Mouse (Mus musculus) embryonic facial prominence, embryonic 15.5 days (tissue): ENCODE results near the gene Tspan32. TPM values are rescaled to one million over a fixed set of nuclear protein-coding genes. Genes with fewer than 3 reads are reported as not detected.

Experiments used
- ATAC-seq: fragments of 200-750 bp; cut with Nextera tagmentation; 2 replicates; pipeline ENCODE4 v1.8.0; 2017; ENCODE audit warnings: low read depth, moderate TSS enrichment; ENCODE audit not compliant: insufficient number of reproducible peaks, low FRiP score, low TSS enrichment
- H3K27ac ChIP-seq: fragments of 300-500 bp; sonication (generic); replicated peaks from 2 replicates; pipeline ENCODE4 v1.5.1; 2015; ENCODE audit warnings: mild to moderate bottlenecking, inconsistent platforms
- H3K27me3 ChIP-seq: fragments of 300-500 bp; sonication (generic); 2 replicates; pipeline ENCODE4 v1.6.1; 2015; ENCODE audit warnings: inconsistent platforms
- H3K36me3 ChIP-seq: fragments of 300-500 bp; sonication (generic); 2 replicates; pipeline ENCODE4 v1.6.1; 2015; ENCODE audit warnings: mild to moderate bottlenecking, inconsistent platforms
- H3K4me1 ChIP-seq: fragments of 300-500 bp; sonication (generic); 2 replicates; pipeline ENCODE4 v1.6.1; 2015; ENCODE audit warnings: inconsistent platforms
- H3K4me2 ChIP-seq: fragments of 300-500 bp; sonication (generic); replicated peaks from 2 replicates; pipeline ENCODE4 v1.6.1; 2015; ENCODE audit warnings: mild to moderate bottlenecking, inconsistent platforms
- H3K4me3 ChIP-seq: fragments of 300-500 bp; sonication (generic); replicated peaks from 2 replicates; pipeline ENCODE4 v1.5.1; 2015; ENCODE audit warnings: mild to moderate bottlenecking, inconsistent platforms
- H3K9ac ChIP-seq: fragments of 300-500 bp; sonication (generic); 2 replicates; pipeline ENCODE4 v1.6.1; 2015; ENCODE audit warnings: inconsistent platforms
- H3K9me3 ChIP-seq: fragments of 300-500 bp; sonication (generic); replicated peaks from 2 replicates; pipeline ENCODE4 v1.6.1; 2016; ENCODE audit warnings: inconsistent platforms
- WGBS: fragments of 180-500 bp; shearing (Covaris S2); methylation state at CpG from one replicate; pipeline ENCODE4 v1.1.7; 2015; 5-methylcytosine and 5-hydroxymethylcytosine counted together
- polyA plus RNA-seq: library from polyadenylated mRNA; unstranded; fragments of >200 nt; fragmentation: Nextera tagmentation; extraction: Ambion mirVana; gene quantifications from 2 replicates; pipeline ENCODE4 v1.2.1, GENCODE M21; 2015

Tspan32 gene
- polyA plus RNA-seq, 1 experiment from 2014 or later = 4.9 TPM

DNA sequence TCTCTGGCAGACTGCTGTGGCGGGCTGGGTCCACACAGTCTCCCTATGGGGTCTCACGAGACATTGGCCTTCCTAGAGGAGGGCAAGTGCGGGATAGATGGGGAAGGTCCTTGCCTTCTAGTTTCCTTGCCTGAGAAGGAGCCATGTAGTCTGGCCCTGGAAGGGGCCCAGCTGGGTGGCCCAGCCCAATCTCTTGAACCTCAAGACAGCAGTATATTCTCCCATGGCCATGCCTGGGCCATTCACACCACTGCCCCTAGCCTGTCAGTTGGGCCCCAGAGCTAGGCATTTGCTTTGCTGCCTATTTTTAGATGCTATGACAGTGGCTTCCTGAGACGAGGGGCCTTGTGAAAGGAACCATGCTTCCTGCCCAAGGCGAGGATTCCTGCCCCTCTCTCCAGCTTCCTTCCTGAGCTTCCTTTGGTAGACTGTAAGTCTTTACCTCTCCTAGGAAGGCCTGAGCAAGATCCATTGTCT lies 53.4 kb downstream of the Tspan32 start:
- H3K4me1 ChIP-seq = peaks cover 66% of the 10 kb centered on the region
- H3K4me2 ChIP-seq = peak overlapping the region; percentile 17; the same call in 1 of the 2 replicates

DNA sequence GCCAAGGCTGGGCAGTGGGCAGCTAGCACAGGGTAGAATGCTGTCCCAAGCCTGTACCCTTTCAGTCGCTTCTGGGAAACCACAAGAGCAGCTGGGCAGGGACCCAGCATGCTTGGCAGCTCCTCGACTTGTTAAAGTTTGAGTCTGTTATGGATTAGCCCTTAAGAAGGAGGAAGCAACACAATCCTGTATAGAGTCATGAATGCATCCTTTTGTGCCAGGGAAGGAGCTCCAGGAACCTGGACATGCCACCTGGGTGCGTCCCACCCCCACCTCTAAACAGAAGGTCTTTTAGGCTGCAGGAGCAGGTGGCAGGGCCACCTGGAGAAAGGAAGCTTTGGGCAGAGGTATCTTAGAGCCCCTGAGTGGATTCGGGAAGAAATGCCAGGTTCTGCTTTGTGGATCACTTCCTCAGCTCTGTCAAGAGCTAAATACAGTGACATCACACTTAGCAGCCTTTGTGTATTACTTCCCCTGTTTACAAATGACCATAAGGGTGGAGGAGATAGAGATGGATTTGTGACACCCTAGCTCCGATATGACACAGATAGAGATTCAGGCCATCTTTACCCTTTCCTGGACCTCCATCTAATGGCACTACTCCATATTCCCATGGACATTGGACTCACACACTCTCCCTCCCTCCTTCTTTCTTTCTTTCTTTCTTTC lies 54.5 kb downstream of the Tspan32 start:
- H3K4me2 ChIP-seq = no peak overlapping the region
- peak overlapping the region; percentile 70 for H3K27ac ChIP-seq
- no peak overlapping the region for H3K9ac ChIP-seq
- no peak for ATAC-seq
- 53% methylated on average over 5 of the region's 5 CpGs for WGBS
- no peak overlapping the region for H3K4me3 ChIP-seq
- H3K27me3 ChIP-seq = no peaks in the 10 kb centered on the region
- peaks cover 59% of the 10 kb centered on the region for H3K4me1 ChIP-seq
- H3K9me3 ChIP-seq = no peaks in the 10 kb centered on the region
- peaks cover 33% of the 10 kb centered on the region for H3K36me3 ChIP-seq

More for the DNA sequence above, 53.4 kb downstream of the Tspan32 start:
- no peaks in the 10 kb centered on the region for H3K27me3 ChIP-seq
- WGBS = 58% methylated on average over 5 of the region's 5 CpGs
- H3K9ac ChIP-seq = no peak overlapping the region
- no peaks in the 10 kb centered on the region for H3K9me3 ChIP-seq
- no peak for ATAC-seq
- H3K27ac ChIP-seq = peak overlapping the region; percentile 70
- no peak overlapping the region for H3K4me3 ChIP-seq
- H3K36me3 ChIP-seq = peaks cover 23% of the 10 kb centered on the region

GRCm38 (mm10) chr7:143062704-143063103 lies 57.9 kb downstream of the Tspan32 start:
- H3K9me3 ChIP-seq = no peaks in the 10 kb centered on the region
- no peak overlapping the region for H3K4me3 ChIP-seq
- ATAC-seq = peak; percentile 45; the same call in 1 of the 2 replicates
- H3K4me1 ChIP-seq = peaks cover 29% of the 10 kb centered on the region
- H3K9ac ChIP-seq = no peak overlapping the region
- no peak overlapping the region for H3K27ac ChIP-seq
- 81% methylated on average over 2 of the region's 2 CpGs for WGBS
- H3K4me2 ChIP-seq = no peak overlapping the region
- no peaks in the 10 kb centered on the region for H3K27me3 ChIP-seq
- H3K36me3 ChIP-seq = peaks cover 67% of the 10 kb centered on the region

- Histone ChIP-seq H3K4me2 (no peak overlapping the region), H3K27ac (no peak overlapping the region), H3K9ac (no peak overlapping the region), H3K36me3 (peaks cover 76% of the 10 kb centered on the region), H3K4me1 (peaks cover 23% of the 10 kb centered on the region), H3K4me3 (no peak overlapping the region), H3K27me3 (no peaks in the 10 kb centered on the region), H3K9me3 (no peaks in the 10 kb centered on the region)
- ATAC-seq = no peak
- WGBS = 76% methylated on average over 6 of the region's 6 CpGs
Measured at GRCm38 (mm10) chr7:143064226-143064625, 59.4 kb downstream of the Tspan32 start.

- Histone ChIP-seq H3K36me3 (peaks cover 74% of the 10 kb centered on the region), H3K4me1 (peaks cover 22% of the 10 kb centered on the region)
- ATAC-seq = no peak
Measured at GRCm38 (mm10) chr7:143065692-143066091, 60.8 kb downstream of the Tspan32 start.

DNA sequence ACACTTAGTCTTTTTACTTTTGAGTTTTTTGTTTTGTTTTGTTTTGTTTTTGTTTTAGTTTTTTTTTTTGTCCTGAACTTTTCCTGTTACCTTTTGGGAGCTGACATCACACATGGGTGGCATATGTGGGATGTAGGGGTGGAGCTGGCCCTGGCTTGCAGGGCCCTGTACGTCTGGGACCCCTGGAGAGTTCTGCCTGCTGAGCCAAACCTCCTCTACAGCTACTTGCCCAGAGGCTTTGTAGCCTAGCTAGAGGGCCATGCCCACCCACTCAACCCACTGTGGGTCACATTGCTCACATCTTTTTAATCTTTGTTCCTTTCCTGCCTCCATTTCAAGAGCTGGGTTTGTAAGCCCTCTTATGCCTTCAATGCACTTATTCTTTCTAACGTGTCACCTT lies 62.6 kb downstream of the Tspan32 start:
- H3K4me2 ChIP-seq = no peak overlapping the region
- no peak overlapping the region for H3K9ac ChIP-seq
- no peaks in the 10 kb centered on the region for H3K9me3 ChIP-seq
- H3K36me3 ChIP-seq = peaks cover 61% of the 10 kb centered on the region
- H3K27ac ChIP-seq = peak overlapping the region; percentile 91; the same call in 1 of the 2 replicates
- H3K4me3 ChIP-seq = no peak overlapping the region
- ATAC-seq = no peak
- peaks cover 28% of the 10 kb centered on the region for H3K4me1 ChIP-seq
- H3K27me3 ChIP-seq = no peaks in the 10 kb centered on the region
- WGBS = 65% methylated on average over 2 of the region's 2 CpGs

More at GRCm38 (mm10) chr7:143065692-143066091, 60.8 kb downstream of the Tspan32 start:
- no peak overlapping the region for H3K4me2 ChIP-seq
- no peak overlapping the region for H3K27ac ChIP-seq
- H3K27me3 ChIP-seq = no peaks in the 10 kb centered on the region
- no peaks in the 10 kb centered on the region for H3K9me3 ChIP-seq
- no peak overlapping the region for H3K4me3 ChIP-seq
- WGBS = 93% methylated on average over 2 of the region's 2 CpGs
- no peak overlapping the region for H3K9ac ChIP-seq

- 87% methylated on average over 3 of the region's 3 CpGs for WGBS
- H3K4me2 ChIP-seq = peak overlapping the region; percentile 42
Measured at GRCm38 (mm10) chr7:143067897-143068296, 63.1 kb downstream of the Tspan32 start.

DNA sequence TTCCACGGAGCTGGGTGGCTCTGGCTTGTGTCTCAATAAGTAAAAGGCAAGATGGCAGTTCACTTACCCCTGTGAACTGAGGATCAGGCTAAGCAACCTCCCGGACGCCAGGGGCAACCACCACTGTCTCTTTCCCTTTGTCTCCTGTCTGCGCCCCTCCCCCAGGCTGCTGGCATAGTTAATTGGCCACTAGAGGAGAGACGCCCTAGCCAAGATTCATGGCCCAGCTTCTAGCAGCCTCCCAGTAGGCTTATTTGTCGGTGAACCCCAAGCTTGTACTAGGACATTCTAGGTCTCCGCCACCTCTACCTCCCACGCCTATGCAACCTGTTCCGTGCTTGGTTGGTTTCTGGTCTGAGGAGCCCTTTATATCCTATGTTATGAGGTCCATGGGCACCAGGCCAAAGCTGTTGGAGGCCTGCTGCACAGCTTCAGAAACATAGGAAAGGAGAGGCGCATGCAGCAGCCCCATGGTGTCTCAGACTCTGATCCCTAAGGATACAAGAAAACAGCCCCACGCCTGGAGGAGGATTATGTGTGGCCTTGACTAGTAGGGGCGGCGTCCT lies 63.6 kb downstream of the Tspan32 start:
- Histone ChIP-seq H3K36me3 (peaks cover 52% of the 10 kb centered on the region), H3K9me3 (no peaks in the 10 kb centered on the region), H3K27ac (peak overlapping the region; percentile 91), H3K9ac (no peak overlapping the region), H3K27me3 (no peaks in the 10 kb centered on the region), H3K4me2 (peak overlapping the region; percentile 42), H3K4me1 (peaks cover 28% of the 10 kb centered on the region), H3K4me3 (peak overlapping the region; percentile 88)
- ATAC-seq = no peak
- WGBS = 52% methylated on average over 13 of the region's 13 CpGs

More at GRCm38 (mm10) chr7:143067897-143068296, 63.1 kb downstream of the Tspan32 start:
- H3K4me3 ChIP-seq = no peak overlapping the region
- H3K9ac ChIP-seq = no peak overlapping the region
- peak overlapping the region; percentile 91 for H3K27ac ChIP-seq
- no peaks in the 10 kb centered on the region for H3K9me3 ChIP-seq
- no peaks in the 10 kb centered on the region for H3K27me3 ChIP-seq
- ATAC-seq = no peak
- H3K4me1 ChIP-seq = peaks cover 28% of the 10 kb centered on the region
- H3K36me3 ChIP-seq = peaks cover 57% of the 10 kb centered on the region

- WGBS = under 1% methylated on average over 51 of the region's 51 CpGs
- Histone ChIP-seq H3K9ac (peak within 1 kb of the TSS; percentile 78), H3K36me3 (peaks cover 45% of the 10 kb centered on the region), H3K4me1 (peaks cover 28% of the 10 kb centered on the region), H3K27me3 (no peaks in the 10 kb centered on the region), H3K9me3 (no peaks in the 10 kb centered on the region), H3K27ac (peak within 1 kb of the TSS; percentile 91), H3K4me3 (peak within 1 kb of the TSS; percentile 88), H3K4me2 (peak within 1 kb of the TSS; percentile 93)
- ATAC-seq = peak; percentile 96
Measured at GRCm38 (mm10) chr7:143068882-143069591, 64.2 kb downstream of the Tspan32 start, which contains the start of gene Tssc4. TSS of gene Tssc4 (plus strand) at chr7:143069249.
